Mouse (Mus musculus) kidney, embryonic 16.5 days (tissue): ENCODE data around the gene Fhod1. TPM values are rescaled to one million over a fixed set of nuclear protein-coding genes. Genes with fewer than 3 reads are reported as not detected.

Source experiments
- ATAC-seq: fragments of 200-750 bp; cut with Nextera tagmentation; 2 replicates; pipeline ENCODE4 v1.8.0; 2017; ENCODE audit warnings: moderate TSS enrichment; ENCODE audit not compliant: low FRiP score, low TSS enrichment
- H3K27ac ChIP-seq: fragments of 300-500 bp; sonication (generic); 2 replicates; pipeline ENCODE4 v1.5.1; 2014; ENCODE audit warnings: low read length
- H3K27me3 ChIP-seq: fragments of 300-500 bp; sonication (generic); 2 replicates; pipeline ENCODE4 v1.6.1; 2014; ENCODE audit warnings: low read length, control low read depth, mixed read lengths; ENCODE audit not compliant: insufficient read depth
- H3K36me3 ChIP-seq: fragments of 300-500 bp; sonication (generic); 2 replicates; pipeline ENCODE4 v1.6.1; 2014; ENCODE audit warnings: low read length, control low read depth, mixed read lengths; ENCODE audit not compliant: insufficient read depth
- H3K4me1 ChIP-seq: fragments of 300-500 bp; sonication (generic); 2 replicates; pipeline ENCODE4 v1.6.1; 2014; ENCODE audit warnings: low read length, control low read depth, mixed read lengths; ENCODE audit not compliant: insufficient read depth
- H3K4me2 ChIP-seq: fragments of 300-500 bp; sonication (generic); replicated peaks from 2 replicates; pipeline ENCODE4 v1.6.1; 2014; ENCODE audit warnings: low read depth, low read length
- H3K4me3 ChIP-seq: fragments of 300-500 bp; sonication (generic); 2 replicates; pipeline ENCODE4 v1.5.1; 2014; ENCODE audit warnings: mild to moderate bottlenecking, low read length
- H3K9ac ChIP-seq: fragments of 300-500 bp; sonication (generic); replicated peaks from 2 replicates; pipeline ENCODE4 v1.6.1; 2014; ENCODE audit warnings: low read length
- H3K9me3 ChIP-seq: fragments of 300-500 bp; sonication (generic); 2 replicates; pipeline ENCODE4 v1.6.1; 2016; ENCODE audit warnings: low read length, control low read depth
- WGBS: fragments of 180-500 bp; shearing (Covaris S2); extraction: QIAGEN DNeasy Blood & Tissue Kit; methylation state at CpG from one replicate; pipeline ENCODE4 v1.1.7; 2014; 5-methylcytosine and 5-hydroxymethylcytosine counted together
- polyA plus RNA-seq: library from polyadenylated mRNA; unstranded; fragments of >200 nt; fragmentation: Nextera tagmentation; extraction: Ambion mirVana; gene quantifications from 2 replicates; pipeline ENCODE4 v1.2.1, GENCODE M21; 2015

Gene Fhod1
- polyA plus RNA-seq, result 3.7 and 4.6 TPM in 2 replicates

DNA sequence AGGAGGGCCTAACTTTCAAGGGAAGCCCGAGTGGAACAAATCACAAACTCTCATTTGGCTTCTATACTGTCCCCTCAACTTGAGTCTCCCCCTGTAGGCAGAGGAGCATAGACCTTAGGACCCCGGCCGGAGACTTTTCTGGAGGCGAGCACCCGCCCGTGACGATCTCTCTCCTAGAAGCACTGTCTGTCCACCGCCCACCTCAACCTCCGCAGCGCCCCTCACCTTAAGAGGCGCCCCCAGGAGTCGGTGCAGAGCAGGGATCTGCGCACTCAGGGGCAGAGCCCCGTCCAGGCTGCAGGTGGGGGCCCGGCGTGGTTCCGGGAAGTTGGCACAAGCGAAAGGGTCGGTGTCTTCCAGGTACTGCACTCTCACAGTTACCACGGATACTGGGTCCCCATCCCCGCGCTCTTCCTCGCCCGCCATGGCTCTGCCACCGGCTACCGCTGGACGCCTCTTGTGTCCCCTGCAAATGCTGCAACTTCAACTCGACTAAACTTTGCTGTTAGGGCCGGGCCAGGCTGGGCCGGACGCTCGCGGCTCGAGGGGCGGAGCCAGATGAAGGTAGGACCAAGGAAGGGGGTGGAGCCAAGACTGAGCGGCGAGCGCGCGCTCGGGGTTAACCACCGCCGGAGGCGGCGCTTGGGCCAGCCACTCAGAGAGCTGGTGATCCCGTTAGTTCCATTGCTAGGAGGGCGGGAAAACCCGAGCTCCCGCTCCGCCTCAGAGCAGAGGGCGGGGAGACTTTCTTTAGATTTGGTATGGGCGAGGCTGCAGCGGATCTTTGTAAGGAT, at the start of gene Fhod1:
Fhod1 (minus strand) TSS at position 526 of the 794 bp plus-strand sequence.
- peak; percentile 90 for ATAC-seq
- Histone ChIP-seq H3K27ac (peak within 1 kb of the TSS; percentile 92), H3K9me3 (no peaks in the 10 kb centered on the region), H3K4me3 (peak within 1 kb of the TSS; percentile 76), H3K9ac (peak within 1 kb of the TSS; percentile 83), H3K4me1 (peaks cover 36% of the 10 kb centered on the region), H3K27me3 (peaks cover 11% of the 10 kb centered on the region), H3K36me3 (no peaks in the 10 kb centered on the region), H3K4me2 (peak within 1 kb of the TSS; percentile 98)
- whole genome bisulfite sequencing, result under 1% methylated on average over 52 of the region's 53 CpGs

DNA sequence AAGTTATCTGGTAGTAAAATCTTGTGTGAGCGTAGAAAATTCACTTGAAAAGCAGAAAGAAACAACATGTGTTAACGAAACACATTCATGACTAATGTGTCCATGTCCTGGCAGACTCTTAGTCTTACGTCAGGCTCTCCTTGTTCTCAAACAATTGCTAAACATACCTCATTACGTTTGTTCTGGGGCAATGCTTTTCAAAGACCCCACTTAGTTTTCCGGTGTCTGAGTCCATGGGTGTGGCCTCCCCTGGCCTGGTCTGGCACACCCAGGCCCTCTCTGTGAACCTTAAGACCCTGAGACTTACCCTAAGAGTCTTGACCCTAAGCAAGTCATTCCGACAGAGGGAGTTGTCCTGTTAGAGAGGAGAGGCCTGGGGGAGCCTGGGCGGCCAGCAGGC, 46.2 kb upstream of the Fhod1 start:
- Histone ChIP-seq H3K9me3 (no peaks in the 10 kb centered on the region), H3K27me3 (no peaks in the 10 kb centered on the region), H3K27ac (no peak overlapping the region), H3K36me3 (no peaks in the 10 kb centered on the region), H3K9ac (no peak overlapping the region), H3K4me3 (no peak overlapping the region), H3K4me2 (no peak overlapping the region), H3K4me1 (no peaks in the 10 kb centered on the region)
- ATAC-seq, result no peak
- WGBS, result 73% methylated on average over 7 of the region's 7 CpGs

DNA sequence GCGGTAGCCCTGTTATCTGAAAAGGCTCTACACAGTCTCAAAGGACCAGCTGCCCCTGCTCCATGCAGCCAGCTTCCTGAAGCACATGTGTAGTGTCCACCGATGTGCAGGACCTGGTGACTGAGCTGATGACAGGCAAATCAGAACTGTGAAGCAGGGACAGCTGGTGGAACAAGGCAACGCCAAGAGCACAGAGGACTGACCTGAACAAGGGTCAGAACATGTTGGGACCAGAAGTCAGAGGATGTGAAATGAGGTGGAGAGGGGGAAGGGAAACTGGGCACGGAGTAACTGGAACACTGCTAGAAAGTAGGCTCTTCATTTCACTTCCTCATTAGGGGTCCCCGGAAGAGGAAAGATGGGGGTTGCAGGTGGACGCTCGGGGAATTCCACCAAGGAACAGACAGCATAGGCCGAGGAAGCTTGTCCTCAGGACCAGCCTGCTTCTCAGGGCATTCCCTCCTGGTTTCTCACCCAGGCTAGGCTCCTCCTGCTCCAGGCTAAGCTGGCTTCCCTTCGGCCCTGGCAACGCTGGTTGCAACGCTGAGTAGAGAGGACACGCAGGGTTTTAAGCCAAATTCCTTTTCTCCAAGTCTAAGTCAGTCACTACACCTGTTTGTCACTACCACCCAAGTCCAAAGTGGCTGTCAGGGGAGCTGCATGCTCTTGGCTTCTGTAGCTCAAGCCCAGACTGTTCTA, 45.5 kb upstream of the Fhod1 start:
- Histone ChIP-seq H3K27ac (no peak overlapping the region), H3K9ac (no peak overlapping the region), H3K9me3 (no peaks in the 10 kb centered on the region), H3K4me1 (no peaks in the 10 kb centered on the region), H3K27me3 (no peaks in the 10 kb centered on the region), H3K4me3 (no peak overlapping the region), H3K4me2 (no peak overlapping the region), H3K36me3 (no peaks in the 10 kb centered on the region)
- WGBS, result 85% methylated on average over 12 of the region's 12 CpGs
- no peak for ATAC-seq

DNA sequence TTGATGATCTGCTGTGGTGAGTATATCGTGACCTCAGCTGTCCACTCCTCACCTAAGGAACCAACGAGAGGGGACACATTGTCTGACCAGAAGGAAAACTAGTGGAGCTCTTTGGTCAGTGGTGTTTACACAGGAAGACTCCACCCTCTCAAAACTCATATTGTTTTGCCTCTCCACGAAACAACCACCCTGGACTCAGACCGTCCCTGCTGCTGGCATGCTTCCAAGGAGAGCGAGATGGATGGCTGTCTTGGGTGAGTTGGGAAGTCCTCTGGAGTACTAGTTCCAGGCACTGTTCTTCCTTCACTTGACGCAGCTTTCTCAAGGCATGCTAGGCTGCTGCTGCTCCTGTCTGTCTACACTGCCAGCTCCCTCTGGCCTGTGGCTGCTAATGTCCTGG, 41.3 kb upstream of the Fhod1 start:
- no peak overlapping the region for H3K4me2 ChIP-seq
- no peak overlapping the region for H3K9ac ChIP-seq
- ATAC-seq, result no peak
- H3K36me3 ChIP-seq, result no peaks in the 10 kb centered on the region
- 65% methylated on average over 6 of the region's 6 CpGs for WGBS
- H3K27ac ChIP-seq, result no peak overlapping the region
- no peaks in the 10 kb centered on the region for H3K27me3 ChIP-seq
- H3K9me3 ChIP-seq, result no peaks in the 10 kb centered on the region
- 0 out of 2 replicates have a peak, but pooled peaks cover 5% of the 10 kb centered on the region for H3K4me1 ChIP-seq
- no peak overlapping the region for H3K4me3 ChIP-seq

DNA sequence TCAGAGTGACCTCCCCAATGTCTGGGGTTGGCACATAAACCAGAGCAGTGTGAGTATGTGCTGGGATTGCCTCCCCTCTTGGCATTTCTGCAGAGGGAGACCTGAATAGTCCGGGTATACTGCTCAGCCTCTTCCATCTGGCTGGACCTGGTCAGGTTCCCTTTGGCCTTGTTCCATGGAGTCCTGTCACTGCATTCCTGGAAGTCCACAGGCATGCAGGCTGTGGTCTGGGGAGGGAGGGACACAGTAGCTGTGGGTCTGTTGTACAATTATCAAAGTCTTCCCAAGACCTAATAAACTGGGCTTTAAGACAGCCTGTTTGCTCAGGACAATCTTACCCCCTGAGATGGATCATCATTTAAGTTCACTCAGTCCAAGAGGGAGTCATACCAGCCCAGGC, 39.4 kb upstream of the Fhod1 start:
- no peaks in the 10 kb centered on the region for H3K27me3 ChIP-seq
- WGBS, result 58% methylated on average over 1 of the region's 1 CpGs
- no peak overlapping the region for H3K27ac ChIP-seq
- H3K36me3 ChIP-seq, result no peaks in the 10 kb centered on the region
- no peak overlapping the region for H3K9ac ChIP-seq
- no peak overlapping the region for H3K4me3 ChIP-seq
- 0 out of 2 replicates have a peak, but pooled peaks cover 5% of the 10 kb centered on the region for H3K4me1 ChIP-seq
- no peaks in the 10 kb centered on the region for H3K9me3 ChIP-seq
- 0 out of 2 replicates have a peak, but pooled peaks have one; percentile 44 for ATAC-seq
- H3K4me2 ChIP-seq, result no peak overlapping the region

DNA sequence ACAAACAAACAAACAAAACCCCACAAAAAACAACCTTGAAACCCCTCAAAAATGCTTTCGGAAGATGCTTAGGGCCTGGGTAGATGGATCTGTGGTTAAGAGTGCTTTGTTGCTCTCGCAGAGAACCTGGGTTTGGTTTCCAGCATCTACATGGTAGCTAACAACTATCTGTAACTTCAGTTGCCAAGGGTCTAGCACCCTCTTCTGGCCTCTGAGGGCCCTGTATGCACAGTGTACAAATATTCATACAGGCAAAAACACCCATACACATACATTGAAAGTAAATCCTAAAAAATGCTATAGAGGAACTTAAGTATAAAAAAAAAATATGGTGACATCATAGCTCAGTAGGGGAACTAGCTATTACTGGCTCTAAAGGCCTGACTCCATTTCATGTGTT, 36.3 kb upstream of the Fhod1 start:
- ATAC-seq, result no peak
- 97% methylated on average over 2 of the region's 2 CpGs for WGBS
- H3K4me3 ChIP-seq, result no peak overlapping the region

GRCm38 (mm10) chr8:105380308-105380707, 32.6 kb upstream of the Fhod1 start:
- 83% methylated on average over 12 of the region's 12 CpGs for WGBS
- ATAC-seq, result no peak
- no peak overlapping the region for H3K9ac ChIP-seq
- peaks cover 7% of the 10 kb centered on the region; the same call in 1 of the 2 replicates for H3K4me1 ChIP-seq
- no peaks in the 10 kb centered on the region for H3K36me3 ChIP-seq
- H3K4me2 ChIP-seq, result no peak overlapping the region
- no peak overlapping the region for H3K27ac ChIP-seq
- no peak overlapping the region for H3K4me3 ChIP-seq
- no peaks in the 10 kb centered on the region for H3K9me3 ChIP-seq
- no peaks in the 10 kb centered on the region for H3K27me3 ChIP-seq

More for the DNA sequence above, 36.3 kb upstream of the Fhod1 start:
- Histone ChIP-seq H3K9ac (no peak overlapping the region), H3K4me1 (0 out of 2 replicates have a peak, but pooled peaks cover 5% of the 10 kb centered on the region), H3K9me3 (no peaks in the 10 kb centered on the region), H3K27me3 (no peaks in the 10 kb centered on the region), H3K36me3 (no peaks in the 10 kb centered on the region), H3K27ac (no peak overlapping the region), H3K4me2 (no peak overlapping the region)

DNA sequence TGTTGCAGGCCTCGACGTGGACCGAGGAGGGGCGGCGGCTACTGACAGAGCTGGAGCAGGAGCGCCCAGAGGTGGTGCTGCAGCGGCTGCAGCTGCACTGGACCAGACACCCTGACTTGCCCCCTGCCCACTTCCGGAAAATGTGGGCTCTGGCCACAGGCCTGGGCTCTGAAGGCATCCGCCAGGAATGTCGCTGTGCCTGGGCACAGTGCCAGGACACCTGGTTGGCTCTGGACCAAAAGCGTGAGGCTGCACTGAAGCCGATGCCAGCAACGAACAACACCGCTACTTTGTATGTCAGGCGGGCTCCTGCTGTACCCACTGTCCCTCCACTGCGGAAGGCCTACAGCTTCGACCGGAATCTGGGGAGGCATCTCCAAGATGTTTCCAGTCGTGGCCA, 30.9 kb upstream of the Fhod1 start:
- Histone ChIP-seq H3K9me3 (no peaks in the 10 kb centered on the region), H3K4me2 (no peak overlapping the region), H3K36me3 (no peaks in the 10 kb centered on the region), H3K4me3 (no peak overlapping the region), H3K4me1 (peaks cover 7% of the 10 kb centered on the region; the same call in 1 of the 2 replicates), H3K27ac (no peak overlapping the region; the same call in 1 of the 2 replicates), H3K9ac (no peak overlapping the region), H3K27me3 (no peaks in the 10 kb centered on the region)
- 54% methylated on average over 19 of the region's 19 CpGs for WGBS
- ATAC-seq, result peak; percentile 63

- WGBS, result 36% methylated on average over 33 of the region's 33 CpGs
Observed at GRCm38 (mm10) chr8:105374513-105374966, 26.8 kb upstream of the Fhod1 start.

More at GRCm38 (mm10) chr8:105374513-105374966, 26.8 kb upstream of the Fhod1 start:
- Histone ChIP-seq H3K9ac (peak overlapping the region; percentile 42; the same call in 1 of the 2 replicates), H3K36me3 (no peaks in the 10 kb centered on the region), H3K9me3 (no peaks in the 10 kb centered on the region), H3K4me3 (peak overlapping the region; percentile 26), H3K27me3 (no peaks in the 10 kb centered on the region), H3K4me2 (peak overlapping the region; percentile 46), H3K4me1 (peaks cover 7% of the 10 kb centered on the region; the same call in 1 of the 2 replicates), H3K27ac (no peak overlapping the region)
- ATAC-seq, result peak; percentile 35; the same call in 1 of the 2 replicates
